Mouse (Mus musculus) liver (tissue): ENCODE data around the gene Pid1.
"Not testable (repeated sequence)": the region's sequence is repeated elsewhere in the genome, so short reads cannot be mapped to it uniquely, and the experiment has no call there.

Experiments
- DNase-seq: peaks from one replicate; pipeline ENCODE4 v3.0.0-alpha.2; 2020; ENCODE audit warnings: mixed read lengths

Pid1 gene

GRCm38 (mm10) chr1:84357216-84357615, 6.8 kb downstream of the Pid1 start:
- DNase-seq: no peak

DNA sequence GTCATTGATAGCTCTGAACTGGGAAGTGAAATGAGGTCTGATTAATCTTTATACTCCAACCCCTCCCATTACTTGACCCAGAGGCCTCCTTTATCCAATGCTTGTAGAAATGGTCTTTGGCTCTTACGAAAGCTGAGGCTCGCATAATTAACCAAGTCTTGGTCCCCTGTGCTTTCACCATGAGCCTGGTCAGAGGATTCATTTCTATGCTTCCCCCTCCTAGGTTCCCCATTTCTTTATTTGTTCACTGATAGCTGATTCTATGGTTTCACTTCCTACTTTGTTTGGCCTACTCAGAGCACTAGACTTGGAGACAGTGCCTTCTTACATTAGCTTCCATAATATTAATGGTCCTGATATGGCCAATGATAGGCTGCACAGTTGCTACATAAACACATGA, 13.7 kb downstream of the Pid1 start:
- DNase-seq: no peak

DNA sequence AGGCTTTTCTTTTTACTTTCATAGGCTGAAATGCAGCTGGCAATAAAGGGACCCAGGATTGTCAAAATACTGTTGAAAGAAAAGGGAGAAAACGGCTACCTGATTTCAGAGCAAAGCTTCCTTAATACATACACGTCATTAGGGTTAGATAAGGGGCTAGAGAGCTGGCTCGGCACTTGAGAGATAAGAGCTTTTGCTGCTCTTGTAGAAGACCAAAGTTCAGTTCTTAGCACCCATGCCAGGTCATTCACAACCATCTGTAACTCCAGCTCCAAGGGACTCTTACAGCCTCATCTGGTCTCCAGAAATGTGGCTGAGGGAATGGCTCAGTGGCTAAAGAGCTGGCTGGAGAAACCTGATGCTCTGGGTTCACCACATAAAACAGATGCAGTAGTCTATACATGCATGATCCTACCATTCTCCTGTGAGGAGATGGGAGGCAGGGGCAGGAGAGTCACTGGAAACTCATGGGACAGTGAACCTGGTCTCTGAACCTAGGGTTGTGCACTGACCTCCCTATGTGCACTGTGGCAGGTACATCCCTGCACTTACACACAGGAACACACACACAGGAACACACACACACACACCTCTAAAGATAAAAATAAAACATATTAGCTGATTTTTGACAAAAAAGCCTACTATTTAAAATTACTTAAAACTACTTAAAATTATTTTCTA, 16.0 kb downstream of the Pid1 start:
- no peak for DNase-seq

DNA sequence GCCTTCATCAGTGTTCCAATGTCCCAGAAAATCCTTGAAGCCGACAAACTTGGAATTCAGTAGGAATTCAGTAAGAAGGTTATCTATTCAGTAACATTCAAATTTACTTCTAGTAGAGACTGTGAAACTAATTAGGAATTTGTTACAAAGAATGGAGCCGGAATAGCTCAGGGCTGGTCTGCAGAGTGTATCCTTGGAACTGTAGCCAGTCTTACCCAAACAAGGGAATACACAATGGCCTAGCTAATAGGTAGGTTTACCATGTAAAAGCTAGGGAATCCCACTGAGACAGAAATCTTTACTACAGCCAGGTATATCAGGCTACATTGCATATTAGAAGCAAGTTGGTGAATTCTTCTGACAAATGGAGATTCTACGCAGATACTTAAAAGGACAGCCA, 31.2 kb downstream of the Pid1 start:
- not testable (repeated sequence) for DNase-seq

DNA sequence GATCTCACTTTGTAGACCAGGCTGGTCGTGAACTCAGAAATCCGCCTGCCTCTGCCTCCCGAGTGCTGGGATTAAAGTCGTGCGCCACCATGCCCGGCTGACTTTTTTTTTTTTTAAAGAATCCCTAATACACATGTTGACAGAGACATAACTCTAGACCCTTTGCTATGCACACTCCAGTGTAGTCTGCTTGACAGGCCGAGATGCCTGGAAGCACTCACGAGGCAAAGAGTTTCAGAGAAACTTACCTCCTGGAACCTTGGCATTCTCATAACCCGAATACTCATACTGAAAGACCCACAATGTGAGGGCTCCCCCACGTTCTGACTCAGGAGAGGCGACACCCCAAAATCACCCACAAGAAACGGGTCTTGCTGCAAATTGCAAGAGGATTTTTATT, 32.1 kb downstream of the Pid1 start:
- not testable (repeated sequence) for DNase-seq

- no peak for DNase-seq
Measured at GRCm38 (mm10) chr1:84325309-84325708, 38.7 kb downstream of the Pid1 start.

DNA sequence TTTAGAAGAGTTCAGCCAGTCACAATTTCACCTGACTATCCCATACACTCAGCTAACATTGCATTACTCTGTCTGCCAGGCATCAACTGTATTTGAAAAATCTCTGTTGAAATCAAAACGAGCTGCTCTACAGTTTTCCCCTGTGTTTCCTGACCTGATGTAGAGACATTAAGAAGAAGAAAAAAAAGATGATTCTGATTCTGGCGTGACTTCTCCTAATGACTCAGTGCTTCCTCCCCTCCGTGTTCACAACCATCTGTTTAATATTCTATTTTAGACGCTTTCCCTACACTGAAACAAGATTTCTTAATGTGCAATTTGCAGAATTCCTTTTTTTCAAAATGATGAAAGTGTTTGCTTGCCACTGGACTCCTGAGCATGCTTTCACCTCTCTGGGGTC, 42.7 kb downstream of the Pid1 start:
- DNase-seq: no peak

DNA sequence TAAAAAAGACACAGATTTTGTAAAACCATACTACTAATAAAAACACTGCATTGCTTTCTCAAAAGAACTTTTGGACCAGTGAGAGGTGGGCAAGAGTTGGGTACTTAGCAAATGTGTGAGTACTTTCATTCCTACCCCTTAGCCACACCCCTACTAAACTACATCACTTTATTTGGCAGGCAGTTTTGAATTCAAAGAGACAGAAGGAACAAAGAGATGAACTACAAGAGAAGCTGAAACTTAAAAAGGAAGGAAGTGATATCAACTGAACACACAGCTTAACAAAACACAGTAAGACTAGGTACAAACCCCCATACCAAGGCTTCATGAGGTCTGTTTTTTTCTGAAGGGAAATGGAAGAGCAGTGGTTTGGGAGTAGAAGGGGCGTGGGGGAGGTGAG, 45.4 kb downstream of the Pid1 start:
- DNase-seq: no peak

GRCm38 (mm10) chr1:84317827-84318226, 46.2 kb downstream of the Pid1 start:
- DNase-seq: no peak

DNA sequence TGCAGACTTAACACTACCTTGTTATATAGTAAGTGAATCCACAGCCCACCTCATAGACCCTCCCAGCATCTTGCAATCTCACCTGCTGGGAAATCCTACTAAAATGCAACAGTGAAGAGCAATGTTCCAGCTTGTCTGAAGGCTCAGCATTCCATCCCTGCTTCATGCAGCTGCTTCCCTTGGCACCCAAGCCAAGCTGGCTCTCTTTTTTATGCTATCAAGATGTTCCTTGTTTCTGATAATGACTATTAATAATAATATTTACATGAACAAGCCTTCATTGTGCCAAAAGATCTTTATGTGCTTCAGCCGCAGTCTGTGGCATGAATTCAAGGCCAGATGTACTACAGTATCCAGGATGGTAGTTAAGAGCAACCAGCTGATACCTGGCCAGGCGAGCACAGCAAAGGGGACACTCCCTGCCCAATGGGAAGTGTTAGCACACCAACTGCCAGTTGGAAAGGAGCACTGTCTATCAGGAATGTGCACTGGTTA, 54.0 kb downstream of the Pid1 start:
- DNase-seq: no peak

- no peak for DNase-seq
Measured at GRCm38 (mm10) chr1:84305713-84306421, 58.1 kb downstream of the Pid1 start.

DNA sequence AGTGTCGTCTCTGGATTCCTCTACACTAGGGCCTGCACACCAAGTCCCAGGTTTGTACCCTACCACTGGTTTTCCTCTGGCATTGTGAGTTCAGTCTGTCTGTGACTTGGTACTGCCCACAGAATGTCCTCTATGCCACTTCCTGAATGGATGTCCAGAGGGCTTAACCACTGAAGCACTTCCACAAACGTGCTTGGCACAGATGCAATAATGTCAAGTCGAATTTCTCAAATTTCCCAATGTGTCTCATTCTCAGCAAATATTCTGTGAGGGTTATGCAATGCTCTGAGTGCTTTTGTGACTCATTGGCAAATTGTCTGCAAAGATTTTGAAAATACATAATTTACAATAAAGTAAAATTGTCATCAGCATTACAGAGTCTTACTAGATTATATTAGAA, 61.2 kb downstream of the Pid1 start:
- DNase-seq: no peak

- no peak for DNase-seq
Measured at GRCm38 (mm10) chr1:84299719-84300118, 64.3 kb downstream of the Pid1 start.

GRCm38 (mm10) chr1:84286682-84287111, 77.3 kb downstream of the Pid1 start:
- DNase-seq: peak; percentile 8

GRCm38 (mm10) chr1:84285620-84286019, 78.4 kb downstream of the Pid1 start:
- DNase-seq: no peak

- DNase-seq: peak; percentile 53
Measured at GRCm38 (mm10) chr1:84284293-84285068, 79.5 kb downstream of the Pid1 start.

GRCm38 (mm10) chr1:84283119-84283518, 80.9 kb downstream of the Pid1 start:
- peak; percentile 10 for DNase-seq

GRCm38 (mm10) chr1:84280171-84280570, 83.8 kb downstream of the Pid1 start:
- no peak for DNase-seq

GRCm38 (mm10) chr1:84278359-84279255, 85.4 kb downstream of the Pid1 start:
- peak; percentile 46 for DNase-seq

GRCm38 (mm10) chr1:84272951-84273350, 91.0 kb downstream of the Pid1 start:
- peak; percentile 5 for DNase-seq

DNA sequence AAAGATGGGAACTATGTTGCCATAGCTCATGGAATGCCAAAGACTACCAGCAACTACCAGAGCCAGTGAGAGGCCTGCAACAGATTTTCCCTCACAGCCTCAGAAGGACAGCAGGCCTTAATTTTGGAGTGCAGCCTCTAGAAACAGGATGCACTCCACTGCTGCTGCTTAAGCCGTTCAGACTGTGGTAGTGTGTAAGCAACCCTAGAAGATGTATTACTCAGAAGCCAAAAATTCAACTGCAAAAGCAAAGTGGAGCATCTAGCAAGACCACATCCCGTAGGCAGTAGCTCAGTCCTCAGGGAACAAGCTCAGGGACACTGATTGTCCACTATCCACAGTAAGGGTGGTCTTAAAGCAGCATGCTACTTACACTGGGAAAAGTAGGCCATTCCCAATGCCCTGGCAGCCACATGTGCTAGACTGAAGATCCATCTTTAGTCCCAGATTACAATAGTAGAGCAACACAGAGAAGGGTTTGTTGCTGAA, 92.2 kb downstream of the Pid1 start:
- no peak for DNase-seq

GRCm38 (mm10) chr1:84257656-84258055, 106.3 kb downstream of the Pid1 start:
- DNase-seq: no peak
